Mouse (Mus musculus): ENCODE results near the gene Adora3.
A peak's percentile ranks its signal among the peaks of the same experiment; 100 is the strongest.

The Adora3 gene

DNA sequence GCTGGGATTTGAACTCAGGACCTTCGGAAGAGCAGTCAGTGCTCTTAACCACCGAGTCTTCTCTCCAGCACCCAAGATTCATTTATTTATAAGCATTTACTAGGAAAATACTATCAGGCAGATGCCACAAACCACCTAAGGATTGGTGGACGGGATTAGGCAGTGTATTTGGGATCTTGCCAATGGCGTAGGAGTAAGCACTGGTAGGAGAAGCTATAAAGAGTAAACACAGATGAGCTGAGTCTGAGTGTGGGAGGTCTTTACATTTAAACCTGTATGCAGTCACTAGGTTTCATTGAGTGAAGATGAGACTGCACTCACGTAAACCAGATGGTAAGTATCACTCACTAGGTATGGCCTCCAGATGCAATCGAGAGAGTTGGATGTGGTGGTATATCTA, 63.3 kb downstream of the Adora3 start:
- no peak for DNase-seq (ENCODE audit: low read depth)

DNA sequence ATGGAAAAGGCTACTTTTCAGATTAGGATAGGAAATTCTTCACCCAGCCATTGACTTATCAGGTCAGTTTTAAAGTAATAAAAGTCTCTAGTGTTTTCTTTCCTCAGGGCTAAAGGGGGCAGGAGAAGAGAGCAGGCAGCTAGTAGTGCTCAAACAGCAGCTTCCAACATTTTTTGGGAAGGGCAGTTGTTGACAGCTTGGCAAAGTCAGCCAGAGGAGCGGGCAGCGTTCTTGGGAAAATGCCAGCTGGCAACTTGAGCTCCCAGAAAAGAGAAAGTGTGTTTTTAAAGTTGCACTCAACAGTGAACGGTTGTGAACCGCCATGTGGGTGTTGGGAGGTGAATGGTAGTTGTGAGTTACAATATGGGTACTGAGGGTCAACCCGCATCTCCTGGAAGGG, 64.4 kb downstream of the Adora3 start:
- no peak for DNase-seq (ENCODE audit: low read depth)

DNA sequence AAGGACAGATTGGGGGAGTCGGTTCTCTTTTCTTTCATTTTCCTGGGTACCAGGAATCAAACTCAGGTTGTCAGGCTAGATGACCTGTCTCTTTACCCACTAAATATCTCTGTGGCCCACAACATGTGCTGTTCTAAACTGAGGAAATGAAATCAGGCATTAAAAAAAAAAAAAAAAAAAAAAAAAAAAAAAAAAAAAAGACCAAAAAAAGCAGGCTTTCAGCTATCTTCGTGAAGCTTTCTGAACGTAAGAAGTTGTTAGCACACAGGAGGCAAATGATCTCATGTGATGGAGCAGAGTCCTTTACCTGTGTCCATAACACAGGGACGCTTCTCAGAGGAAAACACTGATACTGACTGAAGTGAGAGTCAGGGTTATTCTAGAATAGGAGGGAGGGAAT, 65.5 kb downstream of the Adora3 start:
- no peak for DNase-seq (ENCODE audit: low read depth)

DNA sequence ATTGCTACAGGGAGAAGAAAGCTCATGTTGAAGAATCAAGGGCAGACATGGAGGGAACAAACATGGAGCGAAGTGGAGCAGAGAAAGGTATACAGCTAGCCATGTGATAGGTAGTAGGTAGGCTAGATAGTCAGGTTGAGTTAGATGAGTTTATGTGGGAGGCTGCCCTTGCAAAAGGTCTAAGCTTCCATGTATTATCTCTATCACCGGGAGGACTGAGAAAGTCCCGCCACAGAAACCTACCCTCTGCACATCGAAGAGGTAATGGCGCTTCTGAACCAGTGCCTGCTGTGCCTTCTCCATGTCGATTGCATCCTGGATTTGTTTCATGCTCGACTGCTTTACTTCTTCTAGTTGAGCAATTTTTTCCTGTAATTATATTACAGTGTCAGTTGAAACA, 80.7 kb downstream of the Adora3 start:
- DNase-seq (ENCODE audit: low read depth), result no peak

DNA sequence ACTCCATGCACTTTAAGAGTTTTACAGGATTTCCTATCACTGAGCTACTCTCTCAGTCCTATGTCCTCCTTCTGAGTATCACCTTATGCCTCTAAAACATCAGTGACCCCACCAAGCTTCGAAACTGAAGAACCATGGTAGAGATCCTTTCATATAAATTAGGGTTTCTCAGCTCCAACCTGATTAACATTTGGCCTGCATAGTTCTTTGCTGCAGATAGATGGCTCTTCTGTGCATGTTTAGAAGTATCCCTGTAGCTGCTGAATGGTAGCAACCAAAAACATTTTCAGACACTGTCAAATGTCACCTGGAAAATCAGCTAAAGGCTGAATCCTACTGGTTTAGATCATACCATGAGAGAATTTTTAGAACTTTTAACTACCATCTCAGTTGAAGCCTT, 86.6 kb downstream of the Adora3 start:
- peak; percentile 23 for DNase-seq (ENCODE audit: low read depth)

DNA sequence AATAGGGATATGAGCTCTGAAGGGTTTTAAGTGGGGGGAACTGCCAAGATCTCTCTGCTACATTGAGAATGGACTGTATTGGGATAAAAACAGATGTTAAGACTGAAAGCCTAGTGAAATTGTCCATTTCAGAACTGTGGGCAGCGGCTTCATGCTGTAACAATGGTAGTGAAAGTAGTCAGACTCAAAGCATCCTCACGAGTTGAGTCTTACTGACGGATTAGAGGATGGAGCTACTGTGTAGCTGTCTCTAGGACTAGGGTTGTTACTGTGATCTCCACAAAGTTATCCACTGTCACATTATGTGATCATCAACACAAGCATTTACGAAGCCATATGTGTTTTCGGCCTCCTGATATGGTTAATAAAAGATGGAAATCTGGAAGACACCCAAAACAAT, 87.5 kb downstream of the Adora3 start:
- no peak for DNase-seq (ENCODE audit: low read depth)

Measured in naive thymus-derived CD4-positive, alpha-beta T cell, adult 2 months (primary cell).